Mouse (Mus musculus) large intestine, adult 2 months (tissue): ENCODE data around the gene Gpr45. TPM values are rescaled to one million over a fixed set of nuclear protein-coding genes. Genes with fewer than 3 reads are reported as not detected.
"Not testable (repeated sequence)": the region's sequence is repeated elsewhere in the genome, so short reads cannot be mapped to it uniquely, and the experiment has no call there.

ENCODE experiments used
- DNase-seq: peaks from one replicate; pipeline ENCODE4 v3.0.0-alpha.2; 2012; ENCODE audit warnings: low read depth, low spot score
- WGBS: fragments of 180-500 bp; shearing (Covaris S2); methylation state at CpG from one replicate; pipeline ENCODE4 v1.1.7; 2018; 5-methylcytosine and 5-hydroxymethylcytosine counted together
- polyA plus RNA-seq: library from polyadenylated mRNA; depleted of rRNA; stranded (reverse); fragments of >200 nt; gene quantifications from 2 replicates; pipeline ENCODE4 v1.2.3, GENCODE M21; 2012; rRNA removed

The Gpr45 gene
- 0.29 and 0.67 TPM in 2 replicates for polyA plus RNA-seq

DNA sequence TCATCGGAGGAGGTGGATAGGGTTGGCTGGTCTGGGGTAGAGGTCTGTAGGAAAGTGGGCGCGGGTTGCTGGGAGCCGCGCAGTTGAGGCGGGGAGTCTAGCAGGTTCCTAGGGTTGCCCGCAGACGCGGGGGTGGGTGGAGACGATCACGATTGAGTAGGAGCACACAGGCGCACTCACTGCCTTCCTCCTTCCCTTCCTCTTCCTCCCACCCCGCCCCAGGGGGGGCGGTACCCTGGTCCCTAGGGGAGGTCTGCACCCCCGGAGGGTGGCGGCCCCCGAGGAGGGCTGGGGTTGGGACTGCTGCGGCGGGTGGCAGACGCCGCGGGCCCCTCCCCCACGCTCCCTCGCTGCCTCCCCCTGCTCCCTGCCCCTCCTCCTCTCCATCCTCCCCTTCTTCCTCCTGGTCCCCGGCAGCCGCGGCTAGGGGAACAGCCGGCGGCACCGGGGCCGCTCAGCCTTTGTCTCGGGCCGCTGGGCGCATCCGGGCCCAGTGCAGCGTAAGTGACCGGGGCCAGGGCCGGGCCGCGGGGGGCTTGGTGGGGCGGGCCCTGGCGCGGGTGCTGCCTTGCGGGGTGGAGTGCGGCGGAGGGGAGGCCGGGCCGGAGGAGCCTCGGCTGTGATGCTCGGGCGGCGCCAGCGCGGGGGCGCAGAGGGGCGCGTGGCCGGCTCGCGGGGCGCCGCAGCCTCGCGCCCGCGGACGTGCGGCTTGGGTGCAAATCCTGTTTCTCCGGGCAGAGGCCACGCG, at the start of gene Gpr45:
Gene Gpr45 (plus strand): TSS at position 139 of the 748 bp plus-strand sequence.
- WGBS, result 3% methylated on average over 70 of the region's 71 CpGs
- DNase-seq, result no peak

DNA sequence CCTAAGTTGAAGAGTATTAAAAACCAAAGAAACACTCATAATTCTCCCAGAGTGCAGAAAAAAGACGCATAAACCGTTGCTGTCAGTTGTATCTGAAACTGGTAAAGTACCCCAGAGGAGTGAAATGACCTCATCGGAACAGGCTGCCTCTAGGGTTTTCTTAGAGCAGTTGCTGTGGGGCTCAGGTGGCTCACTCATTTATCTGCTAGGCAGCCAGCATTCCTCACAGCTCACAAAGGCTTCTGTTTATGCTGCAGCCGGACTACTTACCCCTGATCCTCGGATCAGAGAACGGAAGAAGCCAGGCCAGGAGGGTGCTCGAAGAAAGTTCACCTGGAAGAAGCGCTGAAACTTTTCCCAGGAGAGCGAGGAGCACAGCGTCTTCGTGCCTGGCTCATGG, 47.5 kb upstream of the Gpr45 start:
- 92% methylated on average over 11 of the region's 11 CpGs for WGBS

DNA sequence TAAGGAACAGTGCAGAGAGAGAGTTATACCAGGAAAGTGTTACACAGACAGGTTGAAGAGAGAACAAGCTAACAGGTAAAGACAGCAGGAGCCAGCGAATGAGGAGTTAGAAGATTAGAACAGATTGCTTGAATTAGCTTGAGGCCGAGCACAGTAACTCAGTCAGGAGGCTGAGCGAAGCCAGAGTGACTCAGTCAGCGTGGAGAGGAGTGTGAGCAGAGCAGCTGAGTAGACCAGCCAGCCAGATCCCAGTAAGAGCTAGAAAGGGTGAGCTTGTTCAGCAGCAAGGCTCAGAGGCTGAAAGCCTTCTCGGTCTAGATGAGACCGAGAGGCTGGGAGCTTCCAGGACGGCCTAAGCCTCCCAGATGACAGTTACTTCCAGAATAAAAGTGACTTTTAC, 46.0 kb upstream of the Gpr45 start:
- WGBS, result 92% methylated on average over 7 of the region's 7 CpGs
- DNase-seq, result no peak

More for the DNA sequence above, 47.5 kb upstream of the Gpr45 start:
- no peak for DNase-seq

DNA sequence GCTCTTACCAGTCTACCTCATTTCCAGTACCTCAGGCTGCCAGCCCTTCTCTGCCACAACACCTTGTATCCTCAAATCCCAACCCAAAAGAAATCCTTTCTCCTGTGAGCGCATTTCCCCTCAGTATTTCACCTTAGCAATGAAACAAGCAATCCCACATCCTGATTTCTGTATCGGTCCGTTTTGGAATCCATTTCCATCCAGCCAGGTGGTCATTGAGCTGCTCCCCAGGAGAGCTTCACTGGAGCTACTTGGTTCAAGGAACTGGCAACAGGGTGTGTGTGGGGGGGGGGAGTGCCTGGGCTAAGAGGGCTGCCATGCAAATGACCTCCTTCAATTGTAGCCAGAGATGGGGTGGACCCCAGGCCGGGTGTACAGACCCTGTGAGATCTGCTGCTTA, 45.5 kb upstream of the Gpr45 start:
- no peak for DNase-seq
- WGBS, result 71% methylated on average over 4 of the region's 4 CpGs

DNA sequence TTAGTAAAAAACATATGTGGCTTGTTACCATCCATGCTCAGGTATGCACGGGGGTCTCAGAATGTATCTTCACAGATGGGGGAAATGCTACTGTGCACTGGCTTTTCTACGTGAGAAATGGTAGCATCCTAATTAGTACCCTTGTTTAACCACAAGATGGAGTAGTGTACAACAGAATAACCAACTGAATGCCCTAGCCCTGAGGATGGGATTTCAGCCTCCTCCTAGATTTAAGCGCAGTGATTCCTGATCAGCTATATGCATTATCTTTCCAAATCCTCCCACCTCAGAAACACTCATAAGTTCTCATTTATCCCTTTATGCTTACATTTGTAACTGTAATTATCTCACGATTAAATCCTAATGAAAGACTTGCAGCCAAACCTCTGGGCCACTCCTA, 37.6 kb upstream of the Gpr45 start:
- DNase-seq, result peak; percentile 2
- WGBS, result 13% methylated on average over 4 of the region's 4 CpGs

DNA sequence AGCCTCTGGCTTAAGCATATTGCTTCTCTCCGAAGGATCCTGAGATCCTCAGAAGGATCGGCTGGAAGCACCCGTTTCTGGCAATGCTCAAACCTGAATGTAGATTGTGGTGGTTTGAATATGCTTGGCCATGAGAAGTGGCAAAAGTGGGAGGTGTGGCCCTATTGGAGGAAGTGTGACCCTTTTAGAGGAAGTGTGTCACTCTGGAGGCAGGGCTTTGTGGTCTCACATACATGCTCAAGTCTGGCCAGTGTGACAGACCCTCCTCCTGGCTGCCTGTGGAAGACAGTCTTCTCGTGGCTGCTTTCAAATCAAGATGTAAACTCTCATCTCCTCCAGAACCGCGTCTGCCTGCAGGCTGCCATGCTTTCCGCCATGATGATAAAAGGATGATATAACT, 36.0 kb upstream of the Gpr45 start:
- whole genome bisulfite sequencing, result 79% methylated on average over 7 of the region's 7 CpGs
- no peak for DNase-seq

DNA sequence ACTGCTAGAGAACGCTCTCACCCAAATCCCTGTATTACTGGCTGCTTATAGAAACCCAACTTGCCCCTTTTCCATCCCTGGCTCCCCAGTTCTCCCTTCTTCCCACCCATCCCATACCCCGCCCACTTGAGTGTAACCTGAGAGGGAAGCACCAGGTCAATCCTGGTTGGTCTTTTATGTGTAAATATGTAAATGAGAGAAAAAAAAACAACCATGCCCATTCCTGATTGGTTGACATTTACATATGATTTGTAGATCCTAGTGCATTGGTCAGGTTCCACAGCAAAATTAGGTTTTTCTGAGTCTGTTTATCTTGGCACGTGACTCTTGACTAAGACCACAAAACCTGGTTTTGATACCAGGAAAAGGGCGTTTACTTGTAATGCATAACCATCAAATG, 34.8 kb upstream of the Gpr45 start:
- DNase-seq, result no peak
- WGBS, result 23% methylated on average over 4 of the region's 4 CpGs

DNA sequence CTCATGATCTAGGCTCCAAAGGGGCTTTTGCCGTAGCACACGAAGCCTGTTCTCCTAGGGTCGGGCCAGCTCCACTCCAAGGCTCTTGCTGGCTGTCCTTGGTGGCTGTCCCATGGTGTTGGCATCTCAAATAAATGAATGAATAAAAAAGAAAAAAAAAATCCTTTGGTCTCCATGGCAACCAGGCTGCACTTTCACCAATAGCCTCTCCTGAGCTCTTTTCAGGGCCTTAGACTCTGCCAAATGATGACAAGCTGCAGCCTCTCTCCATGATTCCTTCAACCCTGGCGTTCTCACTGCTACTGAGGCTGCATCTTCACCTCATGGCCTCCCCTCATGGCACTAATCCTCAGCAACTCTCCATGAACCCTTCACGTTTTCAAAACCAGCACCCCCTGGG, 28.7 kb upstream of the Gpr45 start:
- 74% methylated on average over 5 of the region's 5 CpGs for WGBS

DNA sequence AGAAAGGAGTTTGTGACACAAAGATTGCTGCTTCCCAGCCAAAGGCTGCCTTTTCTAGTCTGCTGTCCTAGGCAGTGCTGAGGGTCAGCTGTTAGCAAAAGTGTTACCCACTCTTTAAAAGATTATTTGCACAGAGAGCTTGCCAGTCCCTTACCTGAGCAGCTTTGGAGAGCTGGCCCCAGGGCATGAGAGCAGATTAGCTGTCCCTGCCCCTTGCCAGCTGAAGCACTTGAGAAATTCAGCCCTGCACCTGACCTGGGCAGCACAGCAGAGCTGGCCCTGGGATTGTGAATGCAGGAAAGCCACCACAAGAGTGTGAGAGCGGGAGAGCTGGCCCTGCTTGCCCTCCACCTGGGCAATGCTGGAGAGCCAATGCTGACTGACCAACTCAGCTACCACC, 19.1 kb upstream of the Gpr45 start:
- WGBS, result 76% methylated on average over 1 of the region's 1 CpGs

More for the DNA sequence above, 28.7 kb upstream of the Gpr45 start:
- DNase-seq, result no peak

DNA sequence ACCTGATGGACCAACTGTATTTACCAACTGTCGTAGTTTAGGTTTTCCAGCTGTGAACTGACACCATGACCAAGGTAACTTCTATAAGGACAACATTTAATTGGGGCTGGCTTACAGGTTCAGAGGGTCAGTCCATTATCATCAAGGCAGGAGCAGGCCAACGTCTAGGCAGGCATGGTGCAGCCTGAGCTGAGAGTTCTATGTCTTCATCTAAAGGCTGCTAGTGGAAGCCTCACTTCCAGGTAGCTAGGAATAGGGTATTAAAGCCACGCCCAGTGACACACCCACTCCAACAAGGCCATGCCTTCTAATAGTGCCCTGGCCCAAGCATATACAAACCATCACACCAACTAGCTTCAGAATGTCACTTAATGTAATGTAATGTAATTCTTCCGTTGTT, 4.2 kb upstream of the Gpr45 start:
- DNase-seq, result no peak
- 69% methylated on average over 4 of the region's 4 CpGs for WGBS

More for the DNA sequence above, 19.1 kb upstream of the Gpr45 start:
- DNase-seq, result no peak

DNA sequence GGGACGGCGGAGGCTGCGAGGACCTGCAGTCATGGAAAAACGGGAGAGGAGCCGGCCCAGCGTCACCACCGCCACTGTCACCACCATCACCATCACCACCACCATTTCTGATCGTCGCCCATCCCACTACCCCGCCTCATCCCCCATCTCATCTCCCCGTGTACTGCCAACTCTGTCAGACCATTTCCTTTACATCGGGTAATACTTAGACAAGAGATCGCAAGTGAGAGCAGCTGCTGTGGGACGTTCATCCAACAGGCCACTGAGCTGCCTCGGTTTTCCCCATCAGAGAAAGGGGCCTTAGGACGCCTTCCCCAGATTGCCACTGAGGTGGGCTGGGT, 780 bp downstream of the Gpr45 start:
- 6% methylated on average over 16 of the region's 16 CpGs for WGBS
- DNase-seq, result no peak

DNA sequence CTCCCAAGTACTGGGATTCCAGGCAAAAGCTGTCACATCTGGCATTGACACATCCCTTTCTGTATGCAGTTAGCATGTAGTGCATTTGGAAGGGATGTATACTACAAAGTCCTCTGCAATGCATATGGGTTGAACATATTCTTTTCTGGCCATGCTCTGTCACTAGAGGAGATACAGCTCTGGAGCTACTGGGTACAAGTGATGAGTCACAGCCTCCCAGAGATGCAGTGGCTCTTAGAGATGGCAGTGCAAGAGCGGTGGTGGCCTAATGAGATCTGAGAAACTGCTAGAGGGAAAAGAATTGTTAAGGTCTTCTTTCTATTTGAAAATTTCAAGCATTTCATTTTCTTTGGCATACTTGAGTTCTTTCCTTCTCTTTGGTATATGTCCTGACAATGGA, 4.2 kb downstream of the Gpr45 start:
- 97% methylated on average over 1 of the region's 1 CpGs for WGBS
- no peak for DNase-seq

DNA sequence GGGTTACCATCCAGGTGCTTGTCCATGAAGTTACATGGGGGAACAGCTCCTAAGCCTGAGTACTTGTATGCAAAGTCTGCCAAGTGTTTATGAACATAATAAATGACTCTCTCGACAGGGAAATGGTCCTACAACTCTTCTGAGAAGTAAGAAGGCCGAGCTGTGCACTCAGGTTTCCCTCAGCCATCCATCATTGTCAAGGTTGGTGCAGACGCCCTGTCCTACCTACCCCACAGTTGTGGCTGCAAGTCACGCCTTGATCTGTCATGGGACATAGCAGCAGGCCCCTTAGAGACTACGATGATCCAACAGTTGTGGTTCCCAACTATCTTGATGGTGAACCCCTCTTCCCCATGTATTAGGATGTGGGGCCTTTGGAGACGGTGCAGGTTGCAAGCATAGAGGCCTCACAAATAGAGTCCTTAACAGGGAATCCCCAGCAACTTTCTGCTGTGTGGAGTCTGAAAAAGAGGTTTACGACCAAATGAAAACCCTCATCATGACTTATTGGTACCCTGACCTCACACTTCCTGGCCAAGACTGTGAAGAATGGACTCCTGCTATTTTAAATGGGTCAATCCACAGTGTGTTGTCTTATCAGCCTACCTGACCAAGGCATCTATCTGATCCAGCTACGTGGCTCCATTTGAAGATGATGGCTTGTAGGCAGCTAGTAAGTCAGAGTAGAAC, 30.6 kb downstream of the Gpr45 start:
- 49% methylated on average over 8 of the region's 8 CpGs for WGBS

DNA sequence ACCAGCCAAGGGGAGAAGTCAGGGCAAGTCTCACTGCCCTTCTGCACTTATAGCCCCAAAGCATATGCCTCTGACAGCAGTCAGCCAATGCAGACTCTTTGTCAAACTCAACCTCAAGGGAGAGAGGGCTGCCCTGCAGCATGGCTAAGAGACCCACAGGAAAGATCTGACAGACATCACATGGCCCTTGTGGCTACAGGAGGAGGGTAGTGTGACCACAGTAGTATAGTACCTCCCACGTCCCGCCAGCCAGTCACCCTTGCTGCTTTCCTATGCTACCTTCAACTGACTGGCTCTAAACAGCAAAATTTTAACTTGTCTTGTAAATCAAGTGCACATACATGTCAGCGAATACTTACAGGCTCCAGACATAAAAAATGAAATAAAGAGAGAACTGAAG, 31.4 kb downstream of the Gpr45 start:
- WGBS, result 78% methylated on average over 3 of the region's 3 CpGs

More for the DNA sequence above, 30.6 kb downstream of the Gpr45 start:
- DNase-seq, result no peak

DNA sequence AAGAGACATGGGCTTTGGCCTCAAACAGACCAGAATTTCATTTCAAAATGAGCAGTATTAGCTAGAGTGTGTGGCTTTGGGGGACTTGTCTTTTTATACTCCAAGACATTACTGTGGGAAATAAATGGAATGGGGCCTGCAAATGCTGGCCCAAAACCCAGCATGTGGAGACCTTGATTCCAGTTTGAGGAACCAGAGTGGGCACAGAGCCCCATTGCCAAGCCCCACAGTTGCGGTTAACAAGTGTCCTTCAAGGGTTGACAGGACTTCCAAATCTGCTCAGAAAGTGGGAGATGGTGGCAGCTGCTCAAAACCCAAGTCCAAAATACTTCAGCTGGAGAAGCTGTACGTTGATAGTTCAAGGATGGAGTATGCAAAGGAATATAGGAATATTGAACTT, 36.3 kb downstream of the Gpr45 start:
- 74% methylated on average over 2 of the region's 2 CpGs for whole genome bisulfite sequencing
- no peak for DNase-seq

More for the DNA sequence above, 31.4 kb downstream of the Gpr45 start:
- no peak for DNase-seq

DNA sequence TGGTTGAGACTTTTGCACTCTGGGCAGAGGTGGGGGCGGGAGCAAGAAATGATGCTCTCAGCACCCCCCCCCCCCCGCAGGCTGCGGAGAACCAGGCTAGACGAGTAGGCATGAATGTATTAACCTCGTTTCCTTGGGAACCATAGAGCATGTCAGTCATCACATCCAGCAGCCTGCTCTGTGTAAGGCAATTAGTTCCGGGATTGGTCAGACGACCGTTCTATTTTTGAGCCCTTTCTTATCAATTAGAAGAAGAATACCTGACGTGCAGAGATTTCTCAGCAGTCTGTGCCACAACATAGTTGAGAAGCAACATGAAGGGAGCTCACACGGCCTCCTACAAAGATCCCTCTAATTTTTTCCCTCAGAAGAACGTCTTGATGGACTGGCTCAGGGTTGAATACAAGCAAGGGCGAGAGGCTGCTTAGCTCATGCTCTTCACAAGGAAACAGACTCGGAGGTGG, 53.4 kb downstream of the Gpr45 start:
- 70% methylated on average over 13 of the region's 13 CpGs for WGBS
- DNase-seq, result no peak

DNA sequence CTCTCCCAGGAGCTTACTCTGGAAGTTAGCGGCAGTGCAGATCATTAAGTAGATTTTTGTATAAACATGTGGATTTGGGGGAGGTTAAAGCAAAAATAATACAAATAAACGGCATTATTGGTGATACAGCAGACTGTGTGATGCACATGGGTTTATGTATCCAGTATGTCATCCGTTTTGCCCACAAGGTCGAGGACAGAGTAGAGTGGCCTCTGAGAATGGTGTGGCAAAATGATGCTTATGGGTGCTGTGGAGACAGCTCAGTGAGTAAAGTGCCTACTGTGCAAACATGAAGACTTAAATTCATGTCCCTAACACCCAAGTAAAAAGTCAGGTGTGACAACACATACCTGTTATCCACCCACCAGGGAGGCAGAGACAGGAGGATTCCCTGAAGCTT, 53.9 kb downstream of the Gpr45 start:
- WGBS, result 80% methylated on average over 4 of the region's 4 CpGs
- no peak for DNase-seq

DNA sequence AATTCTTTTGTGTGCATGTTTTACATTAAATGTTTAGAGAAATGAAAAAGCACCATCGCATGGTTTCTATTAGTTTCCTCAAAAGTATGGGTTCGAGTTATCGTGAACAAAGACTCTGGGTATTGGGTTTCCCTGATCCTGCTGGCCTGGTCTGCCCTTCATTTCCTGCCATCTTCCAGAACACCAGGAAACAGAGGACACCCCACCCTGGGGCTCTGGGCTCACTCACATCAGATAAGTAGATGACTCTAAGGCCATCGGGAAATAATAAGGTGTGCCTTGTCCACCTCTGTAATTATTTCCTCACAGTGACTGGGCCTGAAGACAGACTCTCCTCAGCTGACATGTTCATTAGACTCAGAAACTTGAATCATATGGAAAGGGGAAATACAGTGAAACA, 57.8 kb downstream of the Gpr45 start:
- DNase-seq, result no peak
- 95% methylated on average over 4 of the region's 4 CpGs for WGBS

DNA sequence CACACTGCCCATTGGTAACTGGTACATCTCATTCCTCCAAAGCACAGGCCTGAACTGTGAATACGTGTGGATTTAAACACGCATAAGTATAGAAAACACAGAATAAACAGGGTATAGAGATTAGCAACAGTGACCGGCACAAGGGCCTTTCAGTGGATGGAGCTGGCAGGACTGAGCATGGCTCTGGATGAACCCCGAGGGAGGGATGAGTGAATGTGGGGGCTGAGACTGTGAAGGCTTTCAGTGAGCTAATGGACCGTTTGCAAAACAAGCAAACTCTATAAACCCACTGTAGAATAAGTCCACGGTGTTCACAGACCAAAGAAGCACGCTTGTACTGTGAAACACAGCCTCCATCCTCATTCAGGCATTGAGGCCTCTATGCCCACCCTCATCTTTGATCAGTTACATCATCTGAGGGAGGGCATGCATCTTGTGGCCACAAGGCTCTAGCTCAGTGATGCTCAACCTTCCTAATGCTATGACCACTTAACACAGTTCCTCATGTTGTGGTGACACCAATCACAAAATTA, 62.5 kb downstream of the Gpr45 start:
- 84% methylated on average over 7 of the region's 7 CpGs for WGBS
- DNase-seq, result not testable (repeated sequence)

DNA sequence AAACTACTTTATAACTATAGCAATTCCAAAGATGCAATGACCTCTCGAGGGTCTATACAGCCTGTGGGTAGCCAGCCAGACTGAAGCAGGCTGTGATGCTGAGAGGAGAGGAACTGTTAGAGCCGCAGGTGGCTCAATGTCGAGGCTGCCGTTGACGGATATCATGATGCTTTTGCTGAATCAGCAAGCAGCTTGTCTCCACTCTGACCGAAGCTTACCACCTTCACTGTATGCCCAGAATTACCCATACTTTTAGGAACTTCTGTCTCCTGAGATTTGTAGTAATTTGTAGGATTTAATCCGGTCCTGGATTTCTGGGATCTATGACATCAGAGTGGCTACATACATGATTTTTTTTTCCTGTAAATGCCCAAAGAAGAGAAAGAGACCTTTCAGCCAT, 83.3 kb downstream of the Gpr45 start:
- DNase-seq, result no peak
- 84% methylated on average over 7 of the region's 7 CpGs for WGBS

DNA sequence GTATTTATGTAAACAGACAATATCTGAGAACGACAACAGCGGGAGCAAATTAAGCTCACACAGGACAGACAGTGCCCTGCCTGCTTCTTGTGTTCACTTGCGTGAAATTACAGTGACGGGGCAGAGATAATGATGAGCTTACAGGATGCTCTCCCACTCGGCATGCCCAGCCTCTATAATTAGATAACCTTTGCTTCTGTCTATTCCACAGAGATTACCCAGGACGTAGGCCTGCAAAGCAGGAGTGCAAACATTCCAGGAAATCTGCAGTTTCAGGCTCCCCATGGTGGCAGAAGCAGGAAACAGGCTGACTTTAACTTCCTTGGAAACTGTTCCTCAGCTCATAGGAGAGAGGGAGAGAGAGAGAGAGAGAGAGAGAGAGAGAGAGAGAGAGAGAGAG, 89.6 kb downstream of the Gpr45 start:
- no peak for DNase-seq
- 45% methylated on average over 6 of the region's 6 CpGs for WGBS
